Mouse (Mus musculus): ENCODE measurements around the gene Rcn1.

GRCm38 (mm10) chr2:105427447-105427846 lies 28.3 kb upstream of the Rcn1 start:
- TF ChIP-seq CTCF (IDR thresholded peaks at IDR 0.05; ENCODE audit: control insufficient read depth, insufficient read depth, insufficient read length) = no peak
- no peak for TF ChIP-seq MYOG (IDR thresholded peaks at IDR 0.05; ENCODE audit: control insufficient read depth, extremely low read depth, insufficient read length)
- no peak for TF ChIP-seq MAX (IDR thresholded peaks at IDR 0.05)
- TF ChIP-seq CEBPB (IDR thresholded peaks at IDR 0.05; ENCODE audit: low read depth) = no peak
- TF ChIP-seq USF1 (IDR thresholded peaks at IDR 0.05; ENCODE audit: low read depth) = no peak

Measured in C2C12 (cell line).